Mouse (Mus musculus) layer of hippocampus, adult 11-12 months (tissue): ENCODE data around the gene C130026I21Rik.
"Not testable (repeated sequence)": the region's sequence is repeated elsewhere in the genome, so short reads cannot be mapped to it uniquely, and the experiment has no call there.

Experiments used
- DNase-seq: peaks from one replicate; pipeline ENCODE4 v3.0.0; 2022; ENCODE audit warnings: low spot score

C130026I21Rik gene

GRCm38 (mm10) chr1:85033616-85034015 lies 236.8 kb downstream of the C130026I21Rik start:
- DNase-seq, result not testable (repeated sequence)

DNA sequence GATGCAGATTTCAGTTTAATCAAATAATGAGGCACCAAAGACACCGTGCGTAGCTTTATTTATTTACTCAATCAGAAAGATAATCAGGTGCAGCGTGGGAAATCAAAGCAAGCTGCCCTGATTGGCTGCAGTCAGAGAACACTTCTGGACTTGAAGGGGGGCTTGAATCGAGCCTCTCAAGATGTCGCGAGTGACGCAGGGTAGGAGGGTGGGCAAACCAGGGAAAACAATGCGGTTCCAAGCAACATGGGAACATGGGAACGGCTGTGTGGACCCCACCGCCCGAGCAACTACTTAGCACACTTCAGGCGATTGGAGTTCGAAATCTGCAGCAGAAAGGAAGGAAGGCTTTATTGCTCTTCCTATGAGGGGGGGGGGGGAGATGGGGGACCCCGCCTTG lies 240.2 kb downstream of the C130026I21Rik start:
- not testable (repeated sequence) for DNase-seq

DNA sequence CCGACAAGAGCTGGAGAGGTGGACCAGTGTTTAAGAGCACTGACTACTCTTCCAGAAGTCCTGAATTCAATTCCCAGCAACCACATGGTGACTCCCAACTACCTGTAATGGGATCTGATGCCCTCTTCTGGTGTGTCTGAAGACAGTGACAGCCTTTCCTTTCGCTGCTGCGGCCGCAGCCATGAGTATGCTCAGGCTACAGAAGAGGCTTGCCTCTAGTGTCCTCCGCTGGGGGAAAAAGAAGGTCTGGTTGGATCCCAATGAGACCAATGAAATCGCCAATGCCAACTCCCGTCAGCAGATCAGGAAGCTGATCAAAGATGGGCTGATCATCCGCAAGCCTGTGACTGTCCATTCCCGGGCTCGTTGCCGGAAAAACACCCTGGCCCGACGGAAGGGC lies 258.4 kb downstream of the C130026I21Rik start:
- not testable (repeated sequence) for DNase-seq

GRCm38 (mm10) chr1:85010947-85011346 lies 259.4 kb downstream of the C130026I21Rik start:
- DNase-seq, result not testable (repeated sequence)

- not testable (repeated sequence) for DNase-seq
Observed at GRCm38 (mm10) chr1:85007737-85008136, 262.6 kb downstream of the C130026I21Rik start.

DNA sequence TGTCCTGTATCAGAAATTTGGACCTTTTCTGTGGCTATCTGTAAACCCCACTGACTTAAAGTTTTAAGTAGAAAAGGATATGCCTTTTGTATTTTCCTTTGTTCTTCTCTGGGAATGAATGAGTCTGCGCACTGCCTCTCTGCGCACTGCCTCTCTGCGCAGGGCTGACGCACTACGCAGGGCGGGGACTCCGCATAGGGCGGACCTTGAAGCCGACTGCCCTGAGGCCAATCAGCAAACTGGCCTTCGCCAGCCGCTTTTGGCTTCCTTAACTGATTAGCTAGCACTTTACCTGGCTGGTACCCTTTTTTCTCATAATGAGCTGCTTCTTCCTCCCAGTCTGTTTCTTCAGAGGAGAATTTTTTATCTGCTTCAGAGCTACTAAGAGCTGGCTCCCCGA lies 271.1 kb downstream of the C130026I21Rik start:
- not testable (repeated sequence) for DNase-seq

GRCm38 (mm10) chr1:84996305-84996704 lies 274.1 kb downstream of the C130026I21Rik start:
- not testable (repeated sequence) for DNase-seq

DNA sequence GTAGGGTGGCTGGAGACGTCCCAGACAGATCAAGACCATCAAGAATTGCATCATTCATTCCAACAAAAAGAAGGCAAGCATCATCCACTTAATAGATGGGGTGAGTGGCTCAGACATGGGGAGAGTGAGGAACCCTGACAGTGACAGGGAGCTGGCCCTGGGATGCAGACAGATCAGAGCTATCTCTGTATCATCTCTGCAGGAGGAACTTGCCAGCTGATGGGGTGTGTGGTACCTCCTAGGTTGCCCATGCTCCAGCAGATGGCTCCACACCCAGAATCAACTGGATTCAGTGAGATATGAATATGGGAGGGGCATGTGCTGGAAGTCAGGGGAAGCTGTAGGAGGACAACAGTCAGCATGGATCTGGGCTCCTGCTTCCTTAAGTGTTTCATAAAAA lies 275.9 kb downstream of the C130026I21Rik start:
- DNase-seq, result peak; percentile 30

DNA sequence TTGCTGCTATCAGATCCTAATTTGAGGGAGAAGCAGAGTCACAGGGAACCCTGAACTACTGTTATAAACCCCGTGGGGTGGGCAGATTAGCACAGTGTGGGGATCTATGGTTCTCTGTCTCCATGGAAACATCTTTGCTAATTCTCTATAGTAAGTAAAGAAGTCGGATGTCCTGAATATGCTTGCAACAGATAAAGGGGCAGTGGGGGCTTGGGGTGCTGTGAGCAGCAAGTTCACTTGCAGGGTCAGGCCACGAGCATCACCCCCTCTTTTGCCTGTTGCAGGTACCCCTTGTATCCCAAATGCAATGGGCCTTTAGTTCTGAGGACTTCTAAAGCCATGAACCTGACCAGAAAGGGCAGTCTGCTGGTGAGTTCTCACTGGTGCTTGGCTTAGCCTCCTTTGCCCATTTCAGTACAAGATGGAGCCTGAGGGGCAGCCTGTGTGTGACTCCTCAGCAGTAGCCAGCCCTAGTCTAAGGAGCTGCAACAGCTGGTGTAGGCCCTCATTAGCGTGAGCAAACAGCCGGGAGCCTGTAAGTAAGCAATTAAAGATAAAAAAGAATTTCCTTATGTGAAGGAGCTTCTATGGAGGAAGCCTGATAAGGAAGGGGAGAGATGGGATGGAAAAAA lies 276.6 kb downstream of the C130026I21Rik start:
- DNase-seq, result not testable (repeated sequence)

DNA sequence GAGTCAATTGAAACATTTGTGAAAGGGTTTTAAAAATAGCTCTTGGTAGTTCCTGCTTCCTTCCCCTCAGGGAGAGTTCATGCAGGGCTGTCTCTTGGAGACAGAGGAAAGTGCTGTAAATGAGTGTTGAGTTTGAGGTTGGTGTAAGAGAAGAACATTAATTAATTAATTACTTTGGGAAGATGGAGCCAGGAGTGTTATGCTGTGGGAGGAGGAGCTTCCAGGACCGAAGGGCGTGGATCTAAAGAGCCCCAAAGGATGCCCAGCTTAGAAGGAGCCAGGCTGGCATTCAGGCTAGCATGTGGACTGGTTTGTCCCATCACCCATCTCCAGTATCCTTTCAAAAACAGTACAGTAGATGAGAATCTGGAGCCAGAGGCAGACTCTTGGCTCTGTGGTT lies 277.1 kb downstream of the C130026I21Rik start:
- DNase-seq, result not testable (repeated sequence)

DNA sequence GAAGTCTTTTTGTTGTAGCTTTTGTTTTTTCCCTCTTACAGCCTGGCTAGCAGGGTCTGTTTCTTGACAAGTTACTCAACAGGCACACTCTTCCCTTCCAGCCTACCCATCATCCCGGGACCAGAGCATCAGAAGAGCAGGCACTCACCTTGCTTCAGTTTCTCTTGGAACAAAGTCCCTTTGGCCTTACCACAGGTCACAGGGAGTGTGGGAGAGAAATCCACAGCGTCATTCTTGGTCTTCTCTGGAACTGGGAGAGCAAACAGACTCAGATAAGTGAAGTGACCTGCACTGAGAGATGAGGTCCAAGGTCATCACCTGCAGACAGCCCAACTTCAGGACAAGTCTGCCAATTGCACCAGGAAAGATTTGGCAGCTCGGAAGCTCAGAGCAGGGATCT lies 277.5 kb downstream of the C130026I21Rik start:
- not testable (repeated sequence) for DNase-seq

DNA sequence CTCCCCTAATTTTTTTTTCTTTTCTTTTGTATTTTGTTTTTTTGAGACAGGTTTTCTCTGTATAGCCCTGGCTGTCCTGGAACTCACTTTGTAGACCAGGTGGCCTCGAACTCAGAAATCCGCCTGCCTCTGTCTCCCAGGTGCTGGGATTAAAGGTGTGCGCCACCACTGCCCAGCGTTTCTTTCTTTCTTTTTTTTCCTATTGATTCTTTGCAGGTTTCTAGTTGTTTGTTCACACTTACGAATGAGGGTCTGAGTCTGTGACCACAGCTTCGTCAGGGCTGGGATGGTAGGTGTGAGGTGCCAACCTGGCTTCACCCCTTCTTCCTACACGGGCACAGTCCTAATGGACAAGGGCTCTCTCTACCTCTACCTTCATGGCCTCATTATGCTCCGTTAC lies 281.3 kb downstream of the C130026I21Rik start:
- not testable (repeated sequence) for DNase-seq

DNA sequence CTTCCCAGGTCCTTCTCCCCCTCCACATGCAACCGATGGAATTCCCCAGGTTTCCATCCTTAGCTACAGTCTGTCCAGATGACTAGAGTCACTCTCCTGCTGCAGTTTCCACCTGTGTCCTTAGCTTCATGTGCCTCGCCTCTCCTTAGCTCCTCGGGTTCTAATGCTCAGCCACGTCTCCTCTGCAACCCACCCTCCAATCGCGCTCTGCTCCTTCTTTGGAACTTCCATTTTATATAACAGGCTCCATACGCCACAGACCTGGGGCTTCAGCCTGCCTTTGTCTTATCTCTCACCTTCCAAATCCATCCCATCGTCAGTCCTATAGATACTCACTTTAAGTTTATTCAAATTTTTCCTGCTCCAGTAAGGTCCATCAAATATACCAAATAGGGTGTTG lies 282.6 kb downstream of the C130026I21Rik start:
- not testable (repeated sequence) for DNase-seq

- DNase-seq, result not testable (repeated sequence)
Observed at GRCm38 (mm10) chr1:84961779-84962178, 308.6 kb downstream of the C130026I21Rik start.

DNA sequence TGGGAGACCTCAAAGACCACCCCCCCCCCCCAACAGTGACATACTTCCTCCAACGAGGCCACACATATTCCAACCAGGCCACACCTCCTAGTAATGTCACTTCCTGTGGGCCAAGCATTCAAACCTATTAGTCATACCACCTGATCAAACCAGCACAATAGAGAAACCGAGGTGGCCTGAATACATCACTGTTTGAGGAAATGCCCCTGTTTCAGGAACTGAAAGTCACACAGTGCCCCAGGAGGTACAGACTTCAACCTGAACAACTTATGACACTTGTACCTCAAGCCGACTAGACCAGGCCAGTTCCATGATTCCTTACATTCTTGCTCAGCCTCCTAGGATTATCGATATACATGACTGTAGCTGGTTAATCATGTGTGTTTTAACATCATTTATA lies 312.7 kb downstream of the C130026I21Rik start:
- DNase-seq, result not testable (repeated sequence)

GRCm38 (mm10) chr1:84956771-84957170 lies 313.6 kb downstream of the C130026I21Rik start:
- not testable (repeated sequence) for DNase-seq

DNA sequence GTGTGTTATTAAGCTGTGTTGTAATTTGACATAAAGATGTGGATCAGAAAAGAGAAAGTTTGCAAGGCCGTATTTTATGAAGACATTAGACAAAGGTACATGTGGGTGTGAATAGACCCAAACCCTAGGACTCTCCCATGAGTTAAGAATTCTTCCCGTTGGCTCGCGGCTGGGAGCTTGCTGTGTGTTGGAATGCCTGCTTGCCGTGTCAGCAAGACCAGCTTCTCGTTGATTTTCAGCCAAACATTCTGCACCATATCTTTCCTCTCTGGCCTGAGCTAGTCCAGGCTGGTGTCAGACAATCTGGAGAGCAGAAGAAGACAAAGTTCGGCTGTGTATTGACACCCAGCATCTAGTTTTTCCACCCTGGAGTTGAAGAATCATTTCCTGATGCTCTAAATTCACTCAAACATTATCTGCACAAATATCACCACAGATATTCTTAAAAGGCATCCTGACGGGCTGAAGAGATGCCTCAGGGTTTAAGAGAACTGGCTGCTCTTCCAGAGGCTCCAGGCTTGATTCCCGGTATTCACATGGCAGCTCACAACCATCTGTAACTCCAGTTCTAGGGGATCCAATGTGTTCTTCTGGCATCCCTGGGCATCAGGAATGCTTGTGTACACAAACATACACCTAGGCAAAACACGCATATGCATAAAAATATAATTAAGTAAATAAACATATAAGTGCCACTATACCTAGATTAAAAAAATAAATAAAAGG lies 317.7 kb downstream of the C130026I21Rik start:
- DNase-seq, result no peak

DNA sequence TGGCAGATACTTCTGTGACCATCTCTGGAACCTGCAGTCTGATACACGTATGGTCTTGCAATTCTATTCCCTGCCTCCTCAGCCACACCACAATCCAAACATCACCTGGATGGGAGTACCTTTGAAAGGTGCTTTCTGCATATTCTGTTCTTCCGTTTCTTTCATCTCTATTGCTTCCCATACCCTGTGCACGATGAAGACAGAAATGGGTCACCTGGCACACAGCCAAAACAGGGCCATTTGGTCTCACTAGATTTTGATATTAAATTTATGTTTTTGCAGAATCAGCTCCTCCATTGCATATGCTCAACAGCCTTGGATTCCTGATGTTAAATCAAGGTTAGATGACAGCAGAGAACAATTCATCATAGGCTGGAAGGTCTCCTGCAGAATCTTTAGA lies 318.8 kb downstream of the C130026I21Rik start:
- no peak for DNase-seq

- no peak for DNase-seq
Observed at GRCm38 (mm10) chr1:84947390-84947789, 323.0 kb downstream of the C130026I21Rik start.

- no peak for DNase-seq
Observed at GRCm38 (mm10) chr1:84945950-84946349, 324.4 kb downstream of the C130026I21Rik start.

- no peak for DNase-seq
Observed at GRCm38 (mm10) chr1:84943549-84943948, 326.8 kb downstream of the C130026I21Rik start.
